Mouse (Mus musculus) common myeloid progenitor, adult 5-6 weeks (primary cell): ENCODE measurements around the gene Casp12. TPM values are rescaled to one million over a fixed set of nuclear protein-coding genes. Genes with fewer than 3 reads are reported as not detected.

Experiments
- total RNA-seq: library from RNA; stranded (forward); fragments of 200-1000, 187-1606 nt; gene quantifications from 2 replicates; pipeline ENCODE4 v1.2.3, GENCODE M21; 2017

The Casp12 gene
- total RNA-seq, 1 experiment from 2014 or later = 3.0 TPM

Other genes starting within 250 kb of the Casp12 start
- 51.6 and 60.8 TPM in 2 replicates for gene Casp1, start 46.9 kb upstream of the Casp12 start, total RNA-seq
- gene Casp4, start 36.6 kb upstream of the Casp12 start, total RNA-seq = 23.2 and 25.3 TPM in 2 replicates